Mouse (Mus musculus) midbrain, embryonic 11.5 days (tissue): ENCODE data around the gene Gosr2. TPM values are rescaled to one million over a fixed set of nuclear protein-coding genes. Genes with fewer than 3 reads are reported as not detected.

Experiments
- ATAC-seq: fragments of 200-750 bp; cut with Nextera tagmentation; 2 replicates; pipeline ENCODE4 v1.8.0; 2017; ENCODE audit warnings: moderate TSS enrichment, moderate library complexity; ENCODE audit not compliant: low FRiP score
- DNase-seq: peaks from one replicate; pipeline ENCODE4 v3.0.0; 2015; ENCODE audit warnings: low spot score; ENCODE audit errors: missing footprints
- H3K27ac ChIP-seq: fragments of 300-500 bp; sonication (generic); 2 replicates; pipeline ENCODE4 v1.5.1; 2014; ENCODE audit warnings: low read depth, low read length
- H3K27me3 ChIP-seq: fragments of 300-500 bp; sonication (generic); 2 replicates; pipeline ENCODE4 v1.6.1; 2014; ENCODE audit warnings: mild to moderate bottlenecking, low read length, moderate library complexity, mixed read lengths; ENCODE audit not compliant: control insufficient read depth, insufficient read depth
- H3K36me3 ChIP-seq: fragments of 300-500 bp; sonication (generic); 2 replicates; pipeline ENCODE4 v1.6.1; 2014; ENCODE audit warnings: mild to moderate bottlenecking, low read length, moderate library complexity, mixed read lengths; ENCODE audit not compliant: control insufficient read depth, insufficient read depth
- H3K4me1 ChIP-seq: fragments of 300-500 bp; sonication (generic); 2 replicates; pipeline ENCODE4 v1.6.1; 2014; ENCODE audit warnings: low read length; ENCODE audit not compliant: control insufficient read depth, insufficient read depth
- H3K4me2 ChIP-seq: fragments of 300-500 bp; sonication (generic); 2 replicates; pipeline ENCODE4 v1.6.1; 2014; ENCODE audit warnings: mild to moderate bottlenecking, moderate library complexity
- H3K4me3 ChIP-seq: fragments of 300-500 bp; sonication (generic); 2 replicates; pipeline ENCODE4 v1.5.1; 2014; ENCODE audit warnings: low read depth, low read length
- H3K9ac ChIP-seq: fragments of 300-500 bp; sonication (generic); 2 replicates; pipeline ENCODE4 v1.6.1; 2014; ENCODE audit warnings: low read length
- H3K9me3 ChIP-seq: fragments of 300-500 bp; sonication (generic); 2 replicates; pipeline ENCODE4 v1.6.1; 2016; ENCODE audit warnings: low read length; ENCODE audit not compliant: control insufficient read depth
- WGBS: fragments of 180-500 bp; shearing (Covaris S2); extraction: QIAGEN DNeasy Blood & Tissue Kit; methylation state at CpG from one replicate; pipeline ENCODE4 v1.1.7; 2014; 5-methylcytosine and 5-hydroxymethylcytosine counted together
- polyA plus RNA-seq: library from polyadenylated mRNA; unstranded; fragments of >200 nt; fragmentation: Nextera tagmentation; extraction: Ambion mirVana; gene quantifications from 2 replicates; pipeline ENCODE4 v1.2.1, GENCODE M21; 2014

Gene Gosr2
- polyA plus RNA-seq, 1 experiment from 2014 or later: 90.9 TPM

- no peaks in the 10 kb centered on the region for H3K9me3 ChIP-seq
- H3K27me3 ChIP-seq: peaks cover 33% of the 10 kb centered on the region
- WGBS: 86% methylated on average over 8 of the region's 8 CpGs
- H3K36me3 ChIP-seq: no peaks in the 10 kb centered on the region
- peaks cover 5% of the 10 kb centered on the region for H3K4me1 ChIP-seq
- H3K4me2 ChIP-seq: no peak overlapping the region
- H3K9ac ChIP-seq: no peak overlapping the region
- H3K27ac ChIP-seq: no peak overlapping the region
- no peak for ATAC-seq
- H3K4me3 ChIP-seq: no peak overlapping the region
- peak; percentile 28 for DNase-seq
These were observed 52.0 kb downstream of the Gosr2 start for GRCm38 (mm10) chr11:103645731-103646130.

GRCm38 (mm10) chr11:103643211-103643610 is 54.5 kb downstream of the Gosr2 start:
- no peak overlapping the region for H3K4me2 ChIP-seq
- DNase-seq (peak; percentile 69), ATAC-seq (no peak)
- H3K27me3 ChIP-seq: peaks cover 7% of the 10 kb centered on the region; the same call in 1 of the 2 replicates
- no peaks in the 10 kb centered on the region for H3K36me3 ChIP-seq
- no peak overlapping the region for H3K27ac ChIP-seq
- H3K4me3 ChIP-seq: no peak overlapping the region
- H3K9me3 ChIP-seq: no peaks in the 10 kb centered on the region
- H3K9ac ChIP-seq: no peak overlapping the region
- WGBS: 83% methylated on average over 9 of the region's 9 CpGs
- H3K4me1 ChIP-seq: no peaks in the 10 kb centered on the region

- Histone ChIP-seq H3K27ac (no peak overlapping the region), H3K27me3 (no peaks in the 10 kb centered on the region; the same call in 1 of the 2 replicates), H3K4me3 (no peak overlapping the region), H3K9me3 (no peaks in the 10 kb centered on the region), H3K36me3 (no peaks in the 10 kb centered on the region), H3K9ac (no peak overlapping the region), H3K4me1 (no peaks in the 10 kb centered on the region), H3K4me2 (peak overlapping the region; percentile 27; the same call in 1 of the 2 replicates)
- 5% methylated on average over 10 of the region's 10 CpGs for WGBS
- ATAC-seq: no peak
- DNase-seq: peak; percentile 93
These were observed 58.2 kb downstream of the Gosr2 start for GRCm38 (mm10) chr11:103639407-103639946.

- ATAC-seq: no peak
- no peaks in the 10 kb centered on the region for H3K9me3 ChIP-seq
- DNase-seq: peak; percentile 61
- no peak within 1 kb of the TSS for H3K9ac ChIP-seq
- 78% methylated on average over 3 of the region's 3 CpGs for WGBS
- H3K27ac ChIP-seq: no peak within 1 kb of the TSS
- no peaks in the 10 kb centered on the region for H3K36me3 ChIP-seq
- H3K4me1 ChIP-seq: no peaks in the 10 kb centered on the region
- H3K4me3 ChIP-seq: no peak within 1 kb of the TSS
- peak within 1 kb of the TSS; percentile 27; the same call in 1 of the 2 replicates for H3K4me2 ChIP-seq
- no peaks in the 10 kb centered on the region; the same call in 1 of the 2 replicates for H3K27me3 ChIP-seq
These were observed 58.9 kb downstream of the Gosr2 start, which contains the start of gene Lyzl6 for GRCm38 (mm10) chr11:103638790-103639189. TSS of gene Lyzl6 (minus strand) at chr11:103638890.

GRCm38 (mm10) chr11:103636261-103636660 is 61.4 kb downstream of the Gosr2 start:
- WGBS: 82% methylated on average over 6 of the region's 6 CpGs
- Histone ChIP-seq H3K9ac (no peak overlapping the region), H3K4me1 (no peaks in the 10 kb centered on the region), H3K4me3 (no peak overlapping the region), H3K27me3 (no peaks in the 10 kb centered on the region; the same call in 1 of the 2 replicates), H3K36me3 (no peaks in the 10 kb centered on the region), H3K4me2 (no peak overlapping the region), H3K27ac (no peak overlapping the region), H3K9me3 (no peaks in the 10 kb centered on the region)
- DNase-seq (no peak), ATAC-seq (no peak)

- Histone ChIP-seq H3K27me3 (no peaks in the 10 kb centered on the region; the same call in 1 of the 2 replicates), H3K9ac (no peak overlapping the region), H3K4me3 (no peak overlapping the region), H3K4me1 (no peaks in the 10 kb centered on the region), H3K4me2 (no peak overlapping the region), H3K36me3 (no peaks in the 10 kb centered on the region), H3K9me3 (no peaks in the 10 kb centered on the region), H3K27ac (no peak overlapping the region)
- DNase-seq (peak; percentile 61), ATAC-seq (no peak)
- 86% methylated on average over 3 of the region's 3 CpGs for WGBS
These were observed 62.2 kb downstream of the Gosr2 start for GRCm38 (mm10) chr11:103635481-103635880.

- Histone ChIP-seq H3K27ac (no peak overlapping the region), H3K9me3 (no peaks in the 10 kb centered on the region), H3K4me3 (no peak overlapping the region), H3K36me3 (no peaks in the 10 kb centered on the region), H3K4me1 (no peaks in the 10 kb centered on the region), H3K9ac (no peak overlapping the region), H3K27me3 (no peaks in the 10 kb centered on the region; the same call in 1 of the 2 replicates), H3K4me2 (no peak overlapping the region)
- DNase-seq (peak; percentile 33), ATAC-seq (no peak)
- 86% methylated on average over 7 of the region's 7 CpGs for WGBS
These were observed 62.9 kb downstream of the Gosr2 start for GRCm38 (mm10) chr11:103634806-103635205.

GRCm38 (mm10) chr11:103627453-103627852 is 70.2 kb downstream of the Gosr2 start:
- no peak for DNase-seq
- WGBS: 81% methylated on average over 23 of the region's 23 CpGs
- H3K4me1 ChIP-seq: no peaks in the 10 kb centered on the region
- H3K4me2 ChIP-seq: no peak overlapping the region
- H3K27ac ChIP-seq: no peak overlapping the region
- H3K27me3 ChIP-seq: no peaks in the 10 kb centered on the region
- no peak overlapping the region for H3K4me3 ChIP-seq
- no peaks in the 10 kb centered on the region for H3K36me3 ChIP-seq
- ATAC-seq: no peak
- no peaks in the 10 kb centered on the region for H3K9me3 ChIP-seq
- H3K9ac ChIP-seq: no peak overlapping the region
